Mouse (Mus musculus) CH12.LX (cell line): Measurements from ENCODE around the gene Plxdc2.

Experiments
- CTCF ChIP-seq, 2 experiments: IDR thresholded peaks in 1 of 2; conservative IDR thresholded peaks in 1 of 2; 2 replicates each; pipeline ENCODE4 v1.5.1; 2011 to 2012; ENCODE audit warnings: low read depth in 2 of 2, low read length in 2 of 2, improper control_type of control experiment in 1 of 2, inconsistent platforms in 1 of 2, mild to moderate bottlenecking in 1 of 2, moderate library complexity in 1 of 2
- EP300 ChIP-seq: IDR thresholded peaks from 2 replicates; pipeline ENCODE4 v1.6.1; 2011; ENCODE audit warnings: low read length, improper control_type of control experiment
- ETS1 ChIP-seq: conservative IDR thresholded peaks from 2 replicates; pipeline ENCODE4 v1.6.1; 2012; ENCODE audit warnings: low read depth, mild to moderate bottlenecking, inconsistent platforms, low read length, improper control_type of control experiment, moderate library complexity
- MAFK ChIP-seq: IDR thresholded peaks from 2 replicates; pipeline ENCODE4 v1.6.1; 2011; ENCODE audit warnings: low read length, improper control_type of control experiment; ENCODE audit not compliant: insufficient replicate concordance
- MAX ChIP-seq: IDR thresholded peaks from 2 replicates; pipeline ENCODE4 v1.6.1; 2011; ENCODE audit warnings: low read length, improper control_type of control experiment
- MXI1 ChIP-seq: IDR thresholded peaks from 2 replicates; pipeline ENCODE4 v1.6.1; 2011; ENCODE audit warnings: mild to moderate bottlenecking, low read depth, low read length, improper control_type of control experiment
- NELFE ChIP-seq: IDR thresholded peaks from 2 replicates; pipeline ENCODE4 v1.6.1; 2011; ENCODE audit warnings: low read depth, low read length, improper control_type of control experiment
- POLR2A ChIP-seq: IDR thresholded peaks from 2 replicates; pipeline ENCODE4 v1.6.1; 2011; ENCODE audit warnings: low read depth, mild to moderate bottlenecking, improper control_type of control experiment, low read length
- POLR2AphosphoS2 ChIP-seq: IDR thresholded peaks from 2 replicates; pipeline ENCODE4 v1.6.1; 2011; ENCODE audit warnings: low read depth, low read length, improper control_type of control experiment
- RAD21 ChIP-seq: IDR thresholded peaks from 2 replicates; pipeline ENCODE4 v1.6.1; 2011; ENCODE audit warnings: low read depth, mild to moderate bottlenecking, low read length, improper control_type of control experiment, moderate library complexity
- SIN3A ChIP-seq: IDR thresholded peaks from 2 replicates; pipeline ENCODE4 v1.6.1; 2012; ENCODE audit warnings: low read length, improper control_type of control experiment, inconsistent platforms
- ZMIZ1 ChIP-seq: IDR thresholded peaks from 2 replicates; pipeline ENCODE4 v1.6.1; 2012; ENCODE audit warnings: low read depth, mild to moderate bottlenecking, inconsistent platforms, low read length, improper control_type of control experiment
- ZNF384 ChIP-seq: IDR thresholded peaks from 2 replicates; pipeline ENCODE4 v1.6.1; 2012; ENCODE audit warnings: low read depth, low read length, improper control_type of control experiment, inconsistent platforms

GRCm38 (mm10) chr2:16507540-16508230 lies 151.6 kb downstream of the Plxdc2 start:
- TF ChIP-seq EP300 (no peak), ZMIZ1 (no peak), RAD21 (no peak), CTCF (conservative IDR thresholded peaks at IDR 0.05 in 1 of 2, IDR thresholded peaks at IDR 0.05 in 1 of 2; ENCODE audit: low read depth in 2 of 2, low read length in 2 of 2) (no peak), MAX (no peak), MXI1 (no peak), POLR2A (no peak), MAFK (no peak), SIN3A (no peak), ETS1 (no peak), POLR2AphosphoS2 (no peak), NELFE (no peak), ZNF384 (no peak)
